Mouse (Mus musculus): ENCODE data around the gene Cntf.
"Not testable (repeated sequence)": the region's sequence is repeated elsewhere in the genome, so short reads cannot be mapped to it uniquely, and the experiment has no call there.

Gene Cntf

GRCm38 (mm10) chr19:12770888-12771287 is 5.5 kb upstream of the Cntf start:
- DNase-seq (ENCODE audit: extremely low read depth, low read depth, low spot score), result peak; percentile 46

GRCm38 (mm10) chr19:12762212-12763130 is 3.0 kb downstream of the Cntf start:
- no peak for DNase-seq (ENCODE audit: extremely low read depth, low read depth, low spot score)

GRCm38 (mm10) chr19:12759656-12760055 is 5.8 kb downstream of the Cntf start:
- peak; percentile 82 for DNase-seq (ENCODE audit: extremely low read depth, low read depth, low spot score)

- DNase-seq (ENCODE audit: extremely low read depth, low read depth, low spot score), result peak; percentile 68
Measured at GRCm38 (mm10) chr19:12758936-12759478, 6.4 kb downstream of the Cntf start.

GRCm38 (mm10) chr19:12756286-12756685 is 9.1 kb downstream of the Cntf start:
- peak; percentile 83 for DNase-seq (ENCODE audit: extremely low read depth, low read depth, low spot score)

- DNase-seq (ENCODE audit: extremely low read depth, low read depth, low spot score), result no peak
Measured at GRCm38 (mm10) chr19:12731950-12732349, 33.5 kb downstream of the Cntf start.

GRCm38 (mm10) chr19:12731036-12731435 is 34.4 kb downstream of the Cntf start:
- no peak for DNase-seq (ENCODE audit: extremely low read depth, low read depth, low spot score)

GRCm38 (mm10) chr19:12725851-12726250 is 39.6 kb downstream of the Cntf start:
- peak; percentile 98 for DNase-seq (ENCODE audit: extremely low read depth, low read depth, low spot score)

GRCm38 (mm10) chr19:12722308-12722707 is 43.1 kb downstream of the Cntf start:
- DNase-seq (ENCODE audit: extremely low read depth, low read depth, low spot score), result no peak

- DNase-seq (ENCODE audit: extremely low read depth, low read depth, low spot score), result not testable (repeated sequence)
Measured at GRCm38 (mm10) chr19:12721596-12721995, 43.8 kb downstream of the Cntf start.

- not testable (repeated sequence) for DNase-seq (ENCODE audit: extremely low read depth, low read depth, low spot score)
Measured at GRCm38 (mm10) chr19:12720919-12721318, 44.5 kb downstream of the Cntf start.

GRCm38 (mm10) chr19:12720463-12720862 is 45.0 kb downstream of the Cntf start:
- no peak for DNase-seq (ENCODE audit: extremely low read depth, low read depth, low spot score)

- DNase-seq (ENCODE audit: extremely low read depth, low read depth, low spot score), result no peak
Measured at GRCm38 (mm10) chr19:12719189-12719588, 46.2 kb downstream of the Cntf start.

Measured in fat pad, adult 2 months (tissue).